Mouse (Mus musculus): ENCODE data around the gene Gp5. TPM values are rescaled to one million over a fixed set of nuclear protein-coding genes. Genes with fewer than 3 reads are reported as not detected.

Gp5 gene
- total and polyA plus RNA-seq, 3 experiments, result 59.2 to 63.1 TPM; not detected in 1

DNA sequence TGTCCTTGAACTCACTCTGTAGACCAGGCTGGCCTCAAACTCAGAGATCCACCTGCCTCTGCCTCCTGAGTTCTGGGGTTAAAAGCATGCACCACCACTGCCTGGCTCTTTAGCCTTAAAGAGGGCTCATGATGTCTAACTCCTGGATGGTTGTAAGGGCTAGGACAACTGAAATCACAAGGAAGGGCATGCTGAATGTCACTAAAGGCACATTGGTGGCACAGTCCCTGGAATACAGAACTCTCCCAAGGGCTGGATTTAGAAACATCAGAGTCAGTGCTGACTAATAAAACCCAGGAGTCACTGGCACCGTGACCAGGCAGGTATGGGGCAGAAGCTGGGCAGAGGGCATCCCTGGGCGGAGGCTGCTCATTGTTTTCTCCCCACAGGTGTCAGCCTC is 7.2 kb downstream of the Gp5 start:
- Histone ChIP-seq H3K9ac (ENCODE audit: control insufficient read depth, low read depth, low read length, poor library complexity, severe bottlenecking) (no peak overlapping the region), H3K4me1 (ENCODE audit: control insufficient read depth in 1 of 2, insufficient read depth in 2 of 2, low read length in 2 of 2) (peaks cover 0 to 12% of the 10 kb centered on the region in 2 experiments; a peak in 2 of 4 replicates), H3K9me3 (replicated peaks; ENCODE audit: insufficient read depth, low read length) (no peaks in the 10 kb centered on the region), H3K27ac (ENCODE audit: control insufficient read depth, low read depth, low read length) (no peak overlapping the region), H3K4me3 (ENCODE audit: control insufficient read depth in 1 of 2, insufficient read depth in 1 of 2, low read depth in 2 of 2, low read length in 2 of 2) (no peak overlapping the region), H3K79me2 (ENCODE audit: control insufficient read depth, insufficient read depth, low read length, poor library complexity) (peaks cover 13% of the 10 kb centered on the region), H3K36me3 (ENCODE audit: control insufficient read depth in 1 of 2, insufficient read depth in 2 of 2, low read length in 2 of 2) (peaks cover 0 to 6% of the 10 kb centered on the region in 2 experiments; a peak in 1 of 4 replicates), H3K27me3 (ENCODE audit: control insufficient read depth in 1 of 2, insufficient read depth in 2 of 2, low read length in 2 of 2) (no peaks in the 10 kb centered on the region; a peak in 2 of 4 replicates)
- TF ChIP-seq POLR2A (IDR thresholded peaks at IDR 0.05; ENCODE audit: control insufficient read depth in 1 of 2, insufficient read depth in 1 of 2, low read depth in 1 of 2, low read length in 2 of 2, poor library complexity in 1 of 2), result no peak
- TF ChIP-seq MAFK (IDR thresholded peaks at IDR 0.05; ENCODE audit: borderline replicate concordance, low read depth, low read length), result no peak
- TF ChIP-seq POLR2AphosphoS2 (IDR thresholded peaks at IDR 0.05; ENCODE audit: low read length), result 0 out of 2 replicates have a peak, but pooled peaks have one; percentile 6
- TF ChIP-seq RCOR1 (IDR thresholded peaks at IDR 0.05; ENCODE audit: low read depth, low read length), result no peak
- DNase-seq (ENCODE audit: low read depth, low spot score), result no peak

DNA sequence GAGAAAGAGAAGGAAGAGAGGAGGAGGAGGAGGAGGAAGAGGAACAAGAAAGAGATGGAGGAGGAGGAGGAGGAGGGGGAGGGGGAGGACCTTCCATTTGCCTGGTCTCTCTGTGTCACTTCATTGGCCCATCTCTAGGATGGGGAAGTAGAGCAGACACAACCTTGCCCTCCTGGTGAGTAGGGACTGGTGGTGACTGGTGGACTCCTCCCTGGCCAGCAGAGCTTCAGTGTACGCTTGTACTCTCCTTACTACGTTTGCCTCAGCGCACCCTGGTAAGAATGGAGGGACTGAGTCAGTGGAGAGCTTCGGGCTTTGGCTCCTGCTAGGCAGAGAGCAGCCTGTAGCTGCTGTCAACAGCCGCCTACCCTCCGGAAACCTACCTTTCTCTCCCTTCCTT is 7.9 kb downstream of the Gp5 start:
- H3K36me3 ChIP-seq (ENCODE audit: control insufficient read depth in 1 of 2, insufficient read depth in 2 of 2, low read length in 2 of 2), result no peaks in the 10 kb centered on the region
- H3K27ac ChIP-seq (ENCODE audit: control insufficient read depth, low read depth, low read length), result no peak overlapping the region
- TF ChIP-seq ZC3H11A (IDR thresholded peaks at IDR 0.05; ENCODE audit: low read depth, low read length) (no peak), ETS1 (IDR thresholded peaks at IDR 0.05; ENCODE audit: low read depth, low read length) (no peak), JUND (IDR thresholded peaks at IDR 0.05; ENCODE audit: low read depth, low read length) (no peak), POLR2AphosphoS5 (IDR thresholded peaks at IDR 0.05; ENCODE audit: borderline replicate concordance, low read depth, low read length) (no peak), USF2 (IDR thresholded peaks at IDR 0.05; ENCODE audit: borderline replicate concordance in 1 of 2, insufficient read depth in 1 of 2, low read depth in 1 of 2, low read length in 2 of 2) (no peak), MEF2A (IDR thresholded peaks at IDR 0.05; ENCODE audit: extremely low read depth, insufficient replicate concordance, low read depth, low read length, poor library complexity, severe bottlenecking) (no peak), RAD21 (IDR thresholded peaks at IDR 0.05; ENCODE audit: low read depth, low read length) (no peak), TAL1 (IDR thresholded peaks at IDR 0.05; ENCODE audit: low read length) (no peak), NELFE (IDR thresholded peaks at IDR 0.05; ENCODE audit: low read depth, low read length) (no peak)
- H3K4me1 ChIP-seq (ENCODE audit: control insufficient read depth in 1 of 2, insufficient read depth in 2 of 2, low read length in 2 of 2), result peaks cover 0 to 5% of the 10 kb centered on the region in 2 experiments; a peak in 2 of 4 replicates
- H3K79me2 ChIP-seq (ENCODE audit: control insufficient read depth, insufficient read depth, low read length, poor library complexity), result peaks cover 5% of the 10 kb centered on the region; the same call in 1 of the 2 replicates
- H3K9me3 ChIP-seq (replicated peaks; ENCODE audit: insufficient read depth, low read length), result no peaks in the 10 kb centered on the region
- DNase-seq (ENCODE audit: low read depth, low spot score), result peak; percentile 67
- H3K27me3 ChIP-seq (ENCODE audit: control insufficient read depth in 1 of 2, insufficient read depth in 2 of 2, low read length in 2 of 2), result peaks cover 0 to 2% of the 10 kb centered on the region in 2 experiments; a peak in 2 of 4 replicates
- no peak overlapping the region for H3K4me3 ChIP-seq (ENCODE audit: control insufficient read depth in 1 of 2, insufficient read depth in 1 of 2, low read depth in 2 of 2, low read length in 2 of 2)
- H3K9ac ChIP-seq (ENCODE audit: control insufficient read depth, low read depth, low read length, poor library complexity, severe bottlenecking), result no peak overlapping the region

DNA sequence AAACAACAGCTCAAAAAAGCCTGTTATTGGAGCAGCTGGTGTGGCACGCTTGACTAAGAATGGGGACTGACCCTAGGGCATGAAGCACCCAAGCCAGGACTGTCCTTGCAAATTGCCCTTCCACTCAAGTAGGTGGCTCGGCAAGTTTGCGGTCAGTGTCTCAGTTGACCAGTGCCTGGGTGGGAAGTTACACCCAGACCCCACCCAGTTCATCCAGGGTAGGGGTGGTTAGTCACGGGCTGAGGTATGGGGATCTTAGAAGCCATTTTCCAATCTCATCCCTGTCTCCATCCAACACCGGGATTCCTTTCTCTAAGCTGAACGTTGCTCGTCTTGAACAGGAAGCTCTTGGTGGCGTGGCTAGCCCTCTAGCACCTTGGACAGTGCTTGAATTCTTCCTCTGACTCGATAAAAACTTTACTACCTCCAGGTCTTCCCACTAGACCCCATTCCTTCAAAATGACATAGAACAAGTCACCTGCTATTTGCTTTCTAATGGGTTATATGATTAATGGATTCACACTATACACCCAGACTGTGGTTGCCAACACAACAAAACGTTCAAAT is 10.8 kb downstream of the Gp5 start:
- no peak overlapping the region for H3K9ac ChIP-seq (ENCODE audit: control insufficient read depth, low read depth, low read length, poor library complexity, severe bottlenecking)
- H3K36me3 ChIP-seq (ENCODE audit: control insufficient read depth in 1 of 2, insufficient read depth in 2 of 2, low read length in 2 of 2), result no peaks in the 10 kb centered on the region
- H3K27me3 ChIP-seq (ENCODE audit: control insufficient read depth in 1 of 2, insufficient read depth in 2 of 2, low read length in 2 of 2), result peaks cover 2% of the 10 kb centered on the region in 2 experiments; a peak in 3 of 4 replicates
- no peaks in the 10 kb centered on the region for H3K9me3 ChIP-seq (replicated peaks; ENCODE audit: insufficient read depth, low read length)
- H3K79me2 ChIP-seq (ENCODE audit: control insufficient read depth, insufficient read depth, low read length, poor library complexity), result no peaks in the 10 kb centered on the region
- peaks cover 0 to 3% of the 10 kb centered on the region in 2 experiments; a peak in 1 of 4 replicates for H3K4me1 ChIP-seq (ENCODE audit: control insufficient read depth in 1 of 2, insufficient read depth in 2 of 2, low read length in 2 of 2)
- H3K27ac ChIP-seq (ENCODE audit: control insufficient read depth, low read depth, low read length), result no peak overlapping the region
- no peak overlapping the region for H3K4me3 ChIP-seq (ENCODE audit: control insufficient read depth in 1 of 2, insufficient read depth in 1 of 2, low read depth in 2 of 2, low read length in 2 of 2)
- DNase-seq (ENCODE audit: low read depth, low spot score), result peak; percentile 55
- TF ChIP-seq ZKSCAN1 (IDR thresholded peaks at IDR 0.05; ENCODE audit: low read depth, low read length), result no peak
- no peak for TF ChIP-seq CHD1 (IDR thresholded peaks at IDR 0.05; ENCODE audit: low read depth, low read length)
- TF ChIP-seq MEF2A (IDR thresholded peaks at IDR 0.05; ENCODE audit: extremely low read depth, insufficient replicate concordance, low read depth, low read length, poor library complexity, severe bottlenecking), result no peak
- no peak for TF ChIP-seq NELFE (IDR thresholded peaks at IDR 0.05; ENCODE audit: low read depth, low read length)
- TF ChIP-seq GATA1 (IDR thresholded peaks at IDR 0.05; ENCODE audit: low read depth, low read length), result no peak
- TF ChIP-seq GABPA (IDR thresholded peaks at IDR 0.05; ENCODE audit: low read depth, low read length), result no peak
- no peak for TF ChIP-seq SMC3 (IDR thresholded peaks at IDR 0.05; ENCODE audit: low read depth, low read length)
- TF ChIP-seq POLR2AphosphoS2 (IDR thresholded peaks at IDR 0.05; ENCODE audit: low read length), result no peak
- no peak for TF ChIP-seq HCFC1 (IDR thresholded peaks at IDR 0.05; ENCODE audit: low read depth, low read length)
- TF ChIP-seq NRF1 (IDR thresholded peaks at IDR 0.05; ENCODE audit: insufficient read depth, low read depth, low read length, poor library complexity, severe bottlenecking), result no peak
- no peak for TF ChIP-seq CTCF (IDR thresholded peaks at IDR 0.05 in 2 of 3, conservative IDR thresholded peaks at IDR 0.05 in 1 of 3; ENCODE audit: control insufficient read depth in 1 of 3, insufficient read depth in 1 of 3, low read depth in 2 of 3, low read length in 3 of 3, poor library complexity in 1 of 3, severe bottlenecking in 1 of 3)
- TF ChIP-seq KAT2A (conservative IDR thresholded peaks at IDR 0.05; ENCODE audit: low read depth, low read length), result no peak
- no peak for TF ChIP-seq TAL1 (IDR thresholded peaks at IDR 0.05; ENCODE audit: low read length)
- TF ChIP-seq RCOR1 (IDR thresholded peaks at IDR 0.05; ENCODE audit: low read depth, low read length), result no peak
- TF ChIP-seq MAX (IDR thresholded peaks at IDR 0.05; ENCODE audit: low read length), result no peak
- no peak for TF ChIP-seq SIN3A (IDR thresholded peaks at IDR 0.05; ENCODE audit: low read length)
